Mouse (Mus musculus): ENCODE measurements around the gene Parp16.
A peak's percentile ranks its signal among the peaks of the same experiment; 100 is the strongest.
"Not testable (repeated sequence)": the region's sequence is repeated elsewhere in the genome, so short reads cannot be mapped to it uniquely, and the experiment has no call there.

Parp16 gene

GRCm38 (mm10) chr9:65178336-65179213 is 16.6 kb upstream of the Parp16 start:
- no peak for DNase-seq (ENCODE audit: low read depth)

- DNase-seq (ENCODE audit: low read depth) = no peak
Measured at GRCm38 (mm10) chr9:65179817-65180624, 15.1 kb upstream of the Parp16 start.

GRCm38 (mm10) chr9:65188599-65188998 is 6.6 kb upstream of the Parp16 start:
- peak; percentile 77 for DNase-seq (ENCODE audit: low read depth)

GRCm38 (mm10) chr9:65190306-65190705 is 4.8 kb upstream of the Parp16 start:
- no peak for DNase-seq (ENCODE audit: low read depth)

GRCm38 (mm10) chr9:65191389-65191754 is 3.8 kb upstream of the Parp16 start:
- DNase-seq (ENCODE audit: low read depth) = no peak

GRCm38 (mm10) chr9:65191755-65192469 is 3.2 kb upstream of the Parp16 start:
- no peak for DNase-seq (ENCODE audit: low read depth)

- DNase-seq (ENCODE audit: low read depth) = no peak
Measured at GRCm38 (mm10) chr9:65193214-65193613, 1.9 kb upstream of the Parp16 start.

GRCm38 (mm10) chr9:65195621-65195981 is 448 bp downstream of the Parp16 start:
- DNase-seq (ENCODE audit: low read depth) = no peak

GRCm38 (mm10) chr9:65195982-65196737 is 1.0 kb downstream of the Parp16 start:
- peak; percentile 79 for DNase-seq (ENCODE audit: low read depth)

GRCm38 (mm10) chr9:65196738-65197569 is 1.8 kb downstream of the Parp16 start:
- DNase-seq (ENCODE audit: low read depth) = peak; percentile 59

GRCm38 (mm10) chr9:65197826-65198225 is 2.7 kb downstream of the Parp16 start:
- DNase-seq (ENCODE audit: low read depth) = no peak

GRCm38 (mm10) chr9:65199723-65200122 is 4.6 kb downstream of the Parp16 start:
- DNase-seq (ENCODE audit: low read depth) = no peak

GRCm38 (mm10) chr9:65200606-65201005 is 5.5 kb downstream of the Parp16 start:
- DNase-seq (ENCODE audit: low read depth) = peak; percentile 76

- no peak for DNase-seq (ENCODE audit: low read depth)
Measured at GRCm38 (mm10) chr9:65201021-65201380, 5.8 kb downstream of the Parp16 start.

- DNase-seq (ENCODE audit: low read depth) = peak; percentile 72
Measured at GRCm38 (mm10) chr9:65201381-65202164, 6.4 kb downstream of the Parp16 start.

- DNase-seq (ENCODE audit: low read depth) = no peak
Measured at GRCm38 (mm10) chr9:65202165-65202754, 7.1 kb downstream of the Parp16 start.

GRCm38 (mm10) chr9:65205049-65205815 is 10.1 kb downstream of the Parp16 start:
- no peak for DNase-seq (ENCODE audit: low read depth)

GRCm38 (mm10) chr9:65207041-65207815 is 12.1 kb downstream of the Parp16 start:
- not testable (repeated sequence) for DNase-seq (ENCODE audit: low read depth)

All from fibroblast of lung, adult 2 months (primary cell).